In genomic region chr2:142731778-142732092, GRCm38 (mm10) we compare ENCODE assay signal across 8 mouse cellular contexts.
DNase-seq lines count a peak whose midpoint lies in the region; ATAC-seq lines count a peak whose summit lies in the region.

No protein-coding gene starts in this region.

- no peaks in the 10 kb centered on the region for H3K9me3 ChIP-seq in midbrain, embryonic 11.5 days (ENCODE audit: control insufficient read depth, low read length)
- H3K9me3 ChIP-seq in midbrain, embryonic 10.5 days (replicated peaks), result no peaks in the 10 kb centered on the region
- H3K9me3 ChIP-seq in embryonic facial prominence, embryonic 14.5 days (ENCODE audit: control insufficient read depth, low read length), result no peaks in the 10 kb centered on the region
- H3K9me3 ChIP-seq in heart, embryonic 16.5 days (replicated peaks; ENCODE audit: control insufficient read depth, low read length), result no peaks in the 10 kb centered on the region

- no peaks in the 10 kb centered on the region for H3K27me3 ChIP-seq in midbrain, embryonic 11.5 days (ENCODE audit: control insufficient read depth, insufficient read depth, low read length)
- no peaks in the 10 kb centered on the region for H3K27me3 ChIP-seq in midbrain, embryonic 10.5 days (ENCODE audit: low read depth, poor library complexity, severe bottlenecking)
- H3K27me3 ChIP-seq in embryonic facial prominence, embryonic 14.5 days (replicated peaks; ENCODE audit: control insufficient read depth, insufficient read depth, low read length), result no peaks in the 10 kb centered on the region
- H3K27me3 ChIP-seq in heart, embryonic 16.5 days (ENCODE audit: control insufficient read depth, insufficient read depth, low read length), result no peaks in the 10 kb centered on the region

- no peak for ATAC-seq in midbrain, embryonic 11.5 days (ENCODE audit: low FRiP score)
- peak; percentile 68; the same call in 1 of the 2 replicates for ATAC-seq in embryonic facial prominence, embryonic 14.5 days (ENCODE audit: low read depth)
- ATAC-seq in heart, embryonic 16.5 days (replicated peaks; ENCODE audit: extremely low read depth, insufficient read depth, low FRiP score), result peak; percentile 62; the same call in 1 of the 2 replicates
- no peak for ATAC-seq in erythroblast, adult 5-6 weeks (replicated peaks; ENCODE audit: low FRiP score, poor library complexity, severe bottlenecking)

- intact Hi-C loops in left cerebral cortex, postnatal 25 days (cut with DNase I), result loop anchor here (2.0 to 5.0 kb wide), 3 partner anchors 64 to 469 kb away; no protein-coding TSS in a partner anchor

- H3K4me2 ChIP-seq in midbrain, embryonic 11.5 days, result no peak overlapping the region
- no peak overlapping the region for H3K4me2 ChIP-seq in embryonic facial prominence, embryonic 14.5 days (ENCODE audit: low read depth, low read length)
- H3K4me2 ChIP-seq in heart, embryonic 16.5 days (ENCODE audit: low read depth, low read length), result 0 out of 2 replicates have a peak overlapping the region, but pooled peaks have one; percentile 17

- H3K9ac ChIP-seq in midbrain, embryonic 11.5 days (ENCODE audit: low read length), result no peak overlapping the region
- H3K9ac ChIP-seq in embryonic facial prominence, embryonic 14.5 days (ENCODE audit: low read depth, low read length), result no peak overlapping the region
- H3K9ac ChIP-seq in heart, embryonic 16.5 days (ENCODE audit: low read length), result 0 out of 2 replicates have a peak overlapping the region, but pooled peaks have one; percentile 1

- peaks cover 7% of the 10 kb centered on the region for H3K4me1 ChIP-seq in midbrain, embryonic 11.5 days (ENCODE audit: control insufficient read depth, insufficient read depth, low read length)
- peaks cover 19% of the 10 kb centered on the region for H3K4me1 ChIP-seq in midbrain, embryonic 10.5 days
- H3K4me1 ChIP-seq in embryonic facial prominence, embryonic 14.5 days (ENCODE audit: control insufficient read depth, insufficient read depth, low read length), result no peaks in the 10 kb centered on the region; the same call in 1 of the 2 replicates
- peaks cover 19% of the 10 kb centered on the region for H3K4me1 ChIP-seq in heart, embryonic 16.5 days (ENCODE audit: control insufficient read depth, insufficient read depth, low read length)

- 75% methylated on average over 1 of the region's 1 CpGs for WGBS in midbrain, embryonic 11.5 days
- WGBS in midbrain, embryonic 10.5 days, result 71% methylated on average over 1 of the region's 1 CpGs
- WGBS in embryonic facial prominence, embryonic 14.5 days, result 45% methylated on average over 1 of the region's 1 CpGs
- 16% methylated on average over 1 of the region's 1 CpGs for WGBS in heart, embryonic 16.5 days

- DNase-seq in midbrain, embryonic 11.5 days (ENCODE audit: low spot score, missing footprints), result peak; percentile 21
- no peak for DNase-seq in midbrain, embryonic 10.5 days (ENCODE audit: low spot score)
- DNase-seq in embryonic facial prominence, embryonic 14.5 days (ENCODE audit: low spot score), result peak; percentile 84
- DNase-seq in left cerebral cortex, postnatal 25 days (ENCODE audit: low spot score in 2 of 2), result peak; percentile 84 to 96
- DNase-seq in right cerebral cortex, postnatal 36 days (ENCODE audit: low spot score in 2 of 2), result peak; percentile 80 to 88
- DNase-seq in thymus, adult 18-20 months, result no peak

- no peaks in the 10 kb centered on the region for H3K36me3 ChIP-seq in midbrain, embryonic 11.5 days (ENCODE audit: control insufficient read depth, insufficient read depth, low read length)
- H3K36me3 ChIP-seq in midbrain, embryonic 10.5 days, result no peaks in the 10 kb centered on the region
- H3K36me3 ChIP-seq in embryonic facial prominence, embryonic 14.5 days (ENCODE audit: control insufficient read depth, insufficient read depth, low read length), result no peaks in the 10 kb centered on the region
- no peaks in the 10 kb centered on the region for H3K36me3 ChIP-seq in heart, embryonic 16.5 days (ENCODE audit: control insufficient read depth, insufficient read depth)

- H3K4me3 ChIP-seq in midbrain, embryonic 11.5 days (ENCODE audit: low read depth, low read length), result no peak overlapping the region
- no peak overlapping the region for H3K4me3 ChIP-seq in midbrain, embryonic 10.5 days
- H3K4me3 ChIP-seq in embryonic facial prominence, embryonic 14.5 days (ENCODE audit: low read depth, low read length), result no peak overlapping the region
- H3K4me3 ChIP-seq in heart, embryonic 16.5 days (ENCODE audit: low read length), result no peak overlapping the region

- no peak overlapping the region for H3K27ac ChIP-seq in midbrain, embryonic 11.5 days (ENCODE audit: low read depth, low read length)
- H3K27ac ChIP-seq in midbrain, embryonic 10.5 days (replicated peaks), result no peak overlapping the region
- peak overlapping the region; percentile 49; the same call in 1 of the 2 replicates for H3K27ac ChIP-seq in embryonic facial prominence, embryonic 14.5 days (replicated peaks; ENCODE audit: low read depth, low read length)
- H3K27ac ChIP-seq in heart, embryonic 16.5 days (ENCODE audit: low read length), result 0 out of 2 replicates have a peak overlapping the region, but pooled peaks have one; percentile 25

Comparison
In these comparisons a context has a peak if more than half of its experiments do, and no peak if none do; other contexts are left out.
1. DNase-seq: peak in midbrain, embryonic 11.5 days (single experiment), embryonic facial prominence, embryonic 14.5 days (single experiment), left cerebral cortex, postnatal 25 days (2 of 2) and right cerebral cortex, postnatal 36 days (2 of 2); none in midbrain, embryonic 10.5 days (single experiment) and thymus, adult 18-20 months (0 of 2).
2. ATAC-seq: peak in embryonic facial prominence, embryonic 14.5 days (single experiment) and heart, embryonic 16.5 days (single experiment); none in midbrain, embryonic 11.5 days (single experiment) and erythroblast, adult 5-6 weeks (single experiment).
3. H3K27ac ChIP-seq: peak in embryonic facial prominence, embryonic 14.5 days (single experiment) and heart, embryonic 16.5 days (single experiment); none in midbrain, embryonic 11.5 days (single experiment) and midbrain, embryonic 10.5 days (single experiment).